Mouse (Mus musculus): ENCODE measurements around the gene Cdc6. TPM values are rescaled to one million over a fixed set of nuclear protein-coding genes. Genes with fewer than 3 reads are reported as not detected.

The Cdc6 gene
- total and polyA plus RNA-seq, 3 experiments, result 47.4 to 99.3 (median 81.3) TPM

DNA sequence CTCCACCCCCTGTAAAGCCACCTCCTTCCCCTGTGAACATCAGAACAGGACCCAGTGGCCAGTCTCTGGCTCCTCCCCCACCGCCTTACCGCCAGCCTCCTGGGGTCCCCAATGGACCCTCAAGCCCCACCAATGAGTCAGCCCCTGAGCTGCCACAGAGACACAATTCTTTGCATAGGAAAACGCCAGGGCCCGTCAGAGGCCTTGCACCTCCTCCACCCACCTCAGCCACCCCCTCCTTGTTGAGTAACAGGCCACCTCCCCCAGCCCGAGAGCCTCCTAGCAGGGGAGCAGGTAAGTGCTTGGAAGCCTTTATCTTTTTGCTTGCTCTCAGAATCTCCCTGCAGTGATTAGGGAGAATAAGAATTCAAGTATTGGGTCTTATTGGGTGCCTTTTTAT is 15.2 kb upstream of the Cdc6 start:
- TF ChIP-seq SMC3 (IDR thresholded peaks at IDR 0.05; ENCODE audit: low read depth, low read length) (no peak), MAZ (IDR thresholded peaks at IDR 0.05; ENCODE audit: low read depth, low read length) (no peak), JUND (conservative IDR thresholded peaks at IDR 0.05; ENCODE audit: low read depth, low read length) (no peak), ETS1 (conservative IDR thresholded peaks at IDR 0.05; ENCODE audit: low read depth, low read length) (no peak), MAFK (IDR thresholded peaks at IDR 0.05; ENCODE audit: insufficient replicate concordance, low read length) (no peak), CTCF (conservative IDR thresholded peaks at IDR 0.05 in 1 of 2, IDR thresholded peaks at IDR 0.05 in 1 of 2; ENCODE audit: low read depth in 2 of 2, low read length in 2 of 2) (no peak), USF1 (IDR thresholded peaks at IDR 0.05; ENCODE audit: low read depth, low read length) (no peak), TCF12 (IDR thresholded peaks at IDR 0.05; ENCODE audit: low read depth, low read length) (no peak), MEF2A (IDR thresholded peaks at IDR 0.05; ENCODE audit: borderline replicate concordance, low read depth, low read length) (no peak), IRF4 (IDR thresholded peaks at IDR 0.05; ENCODE audit: low read depth, low read length) (no peak), SIN3A (IDR thresholded peaks at IDR 0.05; ENCODE audit: low read length) (no peak), CHD2 (IDR thresholded peaks at IDR 0.05; ENCODE audit: low read length) (no peak), POLR2AphosphoS2 (IDR thresholded peaks at IDR 0.05; ENCODE audit: low read depth, low read length) (no peak), USF2 (conservative IDR thresholded peaks at IDR 0.05; ENCODE audit: low read depth, low read length) (no peak), ZNF384 (IDR thresholded peaks at IDR 0.05; ENCODE audit: low read depth, low read length) (no peak), ZMIZ1 (IDR thresholded peaks at IDR 0.05; ENCODE audit: low read depth, low read length) (no peak), RAD21 (IDR thresholded peaks at IDR 0.05; ENCODE audit: low read depth, low read length) (no peak), CHD1 (IDR thresholded peaks at IDR 0.05; ENCODE audit: low read depth, low read length) (no peak)
- H3K4me2 ChIP-seq (ENCODE audit: insufficient read depth, low read depth, poor library complexity, severe bottlenecking), result no peak overlapping the region
- no peaks in the 10 kb centered on the region for H3K27me3 ChIP-seq (replicated peaks)
- dilution Hi-C loops (cut with MboI; ENCODE audit: extremely low pct_ligation_motif_present, extremely low pct_unique_long_range_greater_than_20kb, low sequenced_read_pairs) (no loop called here), in situ Hi-C loops (cut with MboI; ENCODE audit: low pct_ligation_motif_present, low pct_unique_long_range_greater_than_20kb, low sequenced_read_pairs) (no loop called here)
- H3K27ac ChIP-seq (ENCODE audit: insufficient read depth, low read depth), result no peak overlapping the region
- no peak overlapping the region for H3K9ac ChIP-seq (ENCODE audit: insufficient read depth, low read depth)
- H3K79me2 ChIP-seq (replicated peaks; ENCODE audit: control insufficient read depth, extremely low read depth, insufficient read depth, poor library complexity, severe bottlenecking), result no peaks in the 10 kb centered on the region
- no peak overlapping the region for H3K4me3 ChIP-seq (replicated peaks in 1 of 3; ENCODE audit: low read depth in 2 of 3, low read length in 2 of 3, poor library complexity in 1 of 3)
- no peak for DNase-seq (ENCODE audit: extremely low read depth)
- H3K9me3 ChIP-seq (replicated peaks; ENCODE audit: low read length), result peaks cover 4% of the 10 kb centered on the region
- H3K4me1 ChIP-seq (ENCODE audit: control insufficient read depth in 1 of 2, insufficient read depth in 2 of 2), result peaks cover 0 to 4% of the 10 kb centered on the region in 2 experiments; a peak in 1 of 4 replicates
- peaks cover 83 to 96% of the 10 kb centered on the region in 2 experiments for H3K36me3 ChIP-seq (replicated peaks in 1 of 2; ENCODE audit: control insufficient read depth in 1 of 2, insufficient read depth in 1 of 2, low read length in 1 of 2)

DNA sequence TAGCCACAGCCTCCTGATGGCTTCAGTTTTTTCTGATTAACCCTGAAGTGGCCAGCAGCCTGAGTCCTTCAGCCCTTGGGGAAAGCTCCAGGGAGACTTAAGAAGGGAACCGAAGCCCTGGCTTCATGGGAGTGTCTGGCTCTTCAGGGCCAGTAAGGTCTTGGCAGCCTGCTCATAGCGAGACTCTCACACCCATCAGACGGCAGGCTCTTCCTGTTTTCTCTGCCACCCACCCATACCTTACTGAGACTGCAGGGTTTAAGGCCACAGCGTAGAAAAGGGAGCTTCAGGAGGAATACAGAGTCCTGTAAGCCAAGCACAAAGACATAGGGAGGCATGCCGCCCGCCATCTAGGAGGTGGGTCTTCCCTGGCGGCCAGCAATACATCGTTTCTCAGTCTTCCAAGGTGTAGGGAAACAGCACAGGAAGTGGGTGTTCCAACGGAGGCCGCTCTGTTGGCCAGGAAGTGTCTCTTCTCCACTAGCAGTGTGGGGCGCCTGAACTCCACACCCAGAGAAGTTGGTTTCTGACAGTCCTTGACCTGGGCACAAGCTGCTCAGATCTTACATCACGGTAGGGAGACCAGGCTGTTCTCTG is 7.0 kb upstream of the Cdc6 start:
- H3K9ac ChIP-seq (ENCODE audit: insufficient read depth, low read depth), result no peak overlapping the region
- H3K9me3 ChIP-seq (replicated peaks; ENCODE audit: low read length), result no peaks in the 10 kb centered on the region
- no peak for TF ChIP-seq ETS1 (conservative IDR thresholded peaks at IDR 0.05; ENCODE audit: low read depth, low read length)
- TF ChIP-seq MXI1 (IDR thresholded peaks at IDR 0.05; ENCODE audit: low read depth, low read length), result no peak
- TF ChIP-seq POLR2A (IDR thresholded peaks at IDR 0.05; ENCODE audit: low read depth, low read length), result 0 out of 2 replicates have a peak, but pooled peaks have one; percentile 10
- H3K4me2 ChIP-seq (ENCODE audit: insufficient read depth, low read depth, poor library complexity, severe bottlenecking), result no peak overlapping the region
- peaks cover 74 to 92% of the 10 kb centered on the region in 2 experiments for H3K36me3 ChIP-seq (replicated peaks in 1 of 2; ENCODE audit: control insufficient read depth in 1 of 2, insufficient read depth in 1 of 2, low read length in 1 of 2)
- H3K27ac ChIP-seq (ENCODE audit: insufficient read depth, low read depth), result no peak overlapping the region
- dilution Hi-C loops (cut with MboI; ENCODE audit: extremely low pct_ligation_motif_present, extremely low pct_unique_long_range_greater_than_20kb, low sequenced_read_pairs) (no loop called here), in situ Hi-C loops (cut with MboI; ENCODE audit: low pct_ligation_motif_present, low pct_unique_long_range_greater_than_20kb, low sequenced_read_pairs) (loop anchor here (5.0 kb wide), 1 partner anchor 38 kb away; the partner anchor contains the start of gene Wipf2)
- no peaks in the 10 kb centered on the region for H3K27me3 ChIP-seq (replicated peaks)
- H3K79me2 ChIP-seq (replicated peaks; ENCODE audit: control insufficient read depth, extremely low read depth, insufficient read depth, poor library complexity, severe bottlenecking), result no peaks in the 10 kb centered on the region
- H3K4me1 ChIP-seq (ENCODE audit: control insufficient read depth in 1 of 2, insufficient read depth in 2 of 2), result peaks cover 4 to 16% of the 10 kb centered on the region in 2 experiments; a peak in 3 of 4 replicates
- H3K4me3 ChIP-seq (replicated peaks in 1 of 3; ENCODE audit: low read depth in 2 of 3, low read length in 2 of 3, poor library complexity in 1 of 3), result no peak overlapping the region
- DNase-seq (ENCODE audit: extremely low read depth), result no peak
